Mouse (Mus musculus) skeletal muscle tissue, adult 2 months (tissue): ENCODE measurements around the gene Drd4.
"Not testable (repeated sequence)": the region's sequence is repeated elsewhere in the genome, so short reads cannot be mapped to it uniquely, and the experiment has no call there.

Source experiments
- DNase-seq: peaks from one replicate; pipeline ENCODE4 v3.0.0-alpha.2; 2012; ENCODE audit warnings: low read depth, low spot score

Drd4 gene

DNA sequence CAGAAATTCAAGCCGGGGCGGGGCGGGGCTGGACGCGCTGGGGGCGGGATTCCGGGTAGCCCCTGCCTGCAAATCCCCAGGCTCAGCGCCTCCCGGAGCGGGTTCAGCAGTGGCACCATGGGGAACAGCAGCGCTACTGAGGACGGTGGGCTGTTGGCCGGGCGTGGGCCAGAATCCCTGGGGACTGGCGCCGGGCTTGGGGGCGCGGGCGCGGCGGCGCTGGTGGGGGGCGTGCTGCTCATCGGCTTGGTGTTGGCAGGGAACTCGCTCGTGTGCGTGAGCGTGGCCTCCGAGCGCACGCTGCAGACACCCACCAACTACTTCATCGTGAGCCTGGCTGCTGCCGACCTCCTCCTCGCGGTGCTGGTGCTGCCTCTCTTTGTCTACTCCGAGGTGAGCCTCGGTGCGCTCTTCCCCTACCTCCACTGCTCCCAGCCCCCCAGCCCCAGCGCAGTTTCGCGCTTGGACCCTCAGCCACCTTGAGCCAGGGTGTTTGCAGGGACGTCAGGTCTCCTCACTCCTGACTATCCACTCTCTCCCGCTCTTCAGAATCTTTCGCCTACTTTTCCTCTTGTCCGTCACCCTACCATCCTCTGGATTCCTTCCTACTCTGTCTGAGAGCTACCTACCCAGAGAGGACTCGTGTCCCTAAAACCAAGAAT, at the start of gene Drd4:
TSS of gene Drd4 (plus strand) at position 86 of the 662 bp plus-strand sequence.
- DNase-seq = no peak

DNA sequence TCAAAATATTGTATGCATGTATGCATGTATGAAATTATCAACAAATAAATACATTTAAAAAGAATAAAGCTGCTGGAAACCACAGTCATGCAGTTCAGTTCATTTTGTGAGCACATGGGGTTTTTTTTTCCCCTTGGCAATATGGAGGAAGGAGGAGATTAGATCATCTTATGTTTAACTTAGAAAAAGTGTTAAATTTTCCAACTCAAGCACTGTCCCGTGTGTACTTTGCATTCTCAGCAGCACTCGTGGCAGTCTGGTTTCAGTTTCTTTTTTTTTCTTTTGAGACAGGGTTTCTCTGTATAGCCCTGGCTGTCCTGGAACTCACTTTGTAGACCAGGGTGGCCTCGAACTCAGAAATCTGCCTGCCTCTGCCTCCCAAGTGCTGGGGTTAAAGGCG, 41.3 kb upstream of the Drd4 start:
- not testable (repeated sequence) for DNase-seq

DNA sequence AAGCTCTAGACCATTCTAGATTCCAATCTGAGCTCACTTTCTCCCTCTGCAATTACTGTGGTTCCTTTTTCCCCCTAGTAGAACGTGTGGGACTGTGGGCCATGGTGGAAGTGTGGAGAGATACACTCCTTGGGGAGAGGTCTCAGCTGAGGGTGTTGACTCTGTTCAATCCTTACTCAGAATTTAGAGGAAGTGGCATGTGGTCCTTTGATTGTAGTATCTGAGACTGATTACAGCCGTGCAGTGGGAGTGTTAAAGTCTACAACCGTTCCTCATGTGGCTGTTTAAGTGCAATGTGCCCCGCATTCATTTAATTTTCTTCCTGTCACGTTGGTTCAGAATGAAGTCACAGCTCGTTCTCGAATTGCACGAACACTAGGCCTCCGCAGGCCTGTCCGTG, 35.6 kb upstream of the Drd4 start:
- no peak for DNase-seq

DNA sequence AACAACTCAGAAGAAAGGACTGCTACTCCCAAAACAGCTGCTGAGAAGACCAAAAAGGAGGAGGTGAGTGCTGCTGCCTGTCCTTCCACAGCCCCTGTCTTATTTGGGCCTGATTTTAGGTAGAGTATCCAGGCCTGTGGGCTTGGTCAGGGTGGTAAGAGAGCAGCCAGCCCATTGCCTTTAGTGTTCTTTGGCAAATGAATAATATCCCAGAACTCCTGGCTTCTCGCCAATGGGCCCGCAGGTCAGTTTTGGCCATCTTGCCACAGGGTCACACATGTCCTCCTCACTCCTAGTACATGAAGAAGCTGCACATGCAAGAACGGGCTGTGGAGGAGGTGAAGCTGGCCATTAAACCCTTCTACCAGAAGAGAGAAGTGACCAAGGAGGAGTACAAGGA, 30.3 kb upstream of the Drd4 start:
- no peak for DNase-seq

DNA sequence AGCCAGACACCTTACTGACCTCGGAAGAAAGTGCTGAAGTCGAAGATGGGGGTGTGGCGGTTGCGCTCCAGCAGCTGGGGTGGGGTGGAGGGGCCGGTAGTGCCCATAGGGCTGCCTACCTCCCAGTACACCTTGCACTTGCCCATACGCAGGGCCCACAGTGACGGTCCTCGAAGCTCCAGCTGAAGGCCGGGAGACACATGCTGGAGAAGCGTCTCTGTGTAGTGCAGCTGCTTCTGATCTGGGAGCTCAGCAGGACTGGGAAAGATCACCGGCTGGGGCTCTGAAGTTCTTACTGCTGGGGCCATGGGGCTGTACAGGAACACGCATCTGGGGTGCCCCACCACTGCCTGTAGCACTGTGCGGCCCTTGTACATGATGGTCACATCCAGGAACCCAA, 28.2 kb upstream of the Drd4 start:
- DNase-seq = no peak

DNA sequence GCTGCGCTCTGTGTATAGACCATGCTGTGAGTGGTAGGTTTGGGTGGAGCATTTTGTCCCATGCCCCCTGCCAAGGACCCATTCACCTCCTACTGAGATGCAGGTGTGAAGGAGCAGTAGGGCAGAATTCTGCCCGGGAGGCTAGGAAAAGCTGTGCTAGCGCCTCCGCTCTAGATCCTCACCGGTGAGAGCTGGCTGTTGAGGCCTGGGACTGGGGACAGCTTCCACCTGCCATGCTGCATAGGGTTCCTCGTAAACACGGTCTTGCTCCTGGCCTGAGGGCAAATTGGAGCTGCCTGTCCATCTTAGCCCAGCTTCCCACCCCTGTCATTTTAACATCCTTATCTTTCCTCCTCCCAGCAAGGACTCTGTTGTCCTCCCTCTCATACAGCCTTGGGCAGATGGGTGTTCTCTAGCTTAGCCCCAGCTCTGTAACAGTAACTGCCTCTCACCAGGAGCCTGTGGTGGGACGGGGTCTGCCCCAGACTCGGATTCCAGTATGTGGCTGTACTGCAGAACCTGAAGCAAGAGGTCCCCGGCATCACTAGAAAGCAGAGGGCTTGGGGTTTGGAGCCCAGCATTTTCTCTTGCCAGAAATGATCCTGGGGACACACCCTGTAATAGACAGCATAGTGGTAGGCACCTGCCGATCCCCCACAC, 27.6 kb upstream of the Drd4 start:
- DNase-seq = no peak

DNA sequence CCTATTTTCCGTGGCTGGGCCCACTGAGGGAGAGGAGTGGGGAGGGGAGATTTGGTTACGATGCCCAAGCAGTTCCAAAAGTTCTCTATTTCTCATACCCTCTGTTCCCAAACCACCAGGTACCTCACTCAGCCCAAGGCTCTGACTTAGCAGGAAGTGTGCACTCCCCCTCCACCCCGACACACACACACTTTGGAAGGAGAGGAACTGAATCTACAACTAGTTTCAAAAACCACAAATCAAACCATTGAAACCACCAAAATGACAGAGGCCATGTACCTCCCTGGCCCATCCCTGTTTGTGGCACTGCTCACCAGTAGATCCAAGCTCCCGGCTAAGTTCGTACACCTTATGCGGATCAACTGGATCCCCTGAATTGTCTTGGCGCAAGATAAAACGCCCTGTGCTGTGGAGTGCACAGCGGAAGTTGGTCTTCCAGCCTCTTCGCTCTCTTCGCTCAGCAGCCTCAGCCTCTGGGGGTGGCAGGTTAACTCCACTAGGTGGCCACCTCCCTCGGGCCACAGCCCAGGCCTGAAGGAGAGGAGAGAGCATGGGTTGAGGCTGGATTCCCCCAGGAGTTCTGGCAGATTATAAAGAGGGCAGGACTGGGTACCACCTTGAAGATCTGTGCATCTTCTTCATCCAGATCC, 26.9 kb upstream of the Drd4 start:
- no peak for DNase-seq

DNA sequence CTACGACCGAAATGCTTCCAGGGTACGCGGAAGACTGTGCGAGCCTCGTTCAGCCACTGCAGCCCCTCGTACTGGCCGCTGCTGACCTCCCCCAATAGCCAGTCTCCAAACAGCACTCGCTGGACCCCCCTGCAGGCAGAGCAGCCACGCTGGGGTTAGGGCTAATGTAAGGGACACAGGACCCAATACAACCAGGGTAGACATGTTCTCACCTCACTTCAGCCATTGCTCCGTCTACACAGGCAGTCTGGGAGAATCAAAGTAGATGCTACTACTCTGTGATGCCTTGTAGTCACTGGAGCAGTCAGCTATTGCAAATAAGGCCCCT, 26.4 kb upstream of the Drd4 start:
- no peak for DNase-seq

DNA sequence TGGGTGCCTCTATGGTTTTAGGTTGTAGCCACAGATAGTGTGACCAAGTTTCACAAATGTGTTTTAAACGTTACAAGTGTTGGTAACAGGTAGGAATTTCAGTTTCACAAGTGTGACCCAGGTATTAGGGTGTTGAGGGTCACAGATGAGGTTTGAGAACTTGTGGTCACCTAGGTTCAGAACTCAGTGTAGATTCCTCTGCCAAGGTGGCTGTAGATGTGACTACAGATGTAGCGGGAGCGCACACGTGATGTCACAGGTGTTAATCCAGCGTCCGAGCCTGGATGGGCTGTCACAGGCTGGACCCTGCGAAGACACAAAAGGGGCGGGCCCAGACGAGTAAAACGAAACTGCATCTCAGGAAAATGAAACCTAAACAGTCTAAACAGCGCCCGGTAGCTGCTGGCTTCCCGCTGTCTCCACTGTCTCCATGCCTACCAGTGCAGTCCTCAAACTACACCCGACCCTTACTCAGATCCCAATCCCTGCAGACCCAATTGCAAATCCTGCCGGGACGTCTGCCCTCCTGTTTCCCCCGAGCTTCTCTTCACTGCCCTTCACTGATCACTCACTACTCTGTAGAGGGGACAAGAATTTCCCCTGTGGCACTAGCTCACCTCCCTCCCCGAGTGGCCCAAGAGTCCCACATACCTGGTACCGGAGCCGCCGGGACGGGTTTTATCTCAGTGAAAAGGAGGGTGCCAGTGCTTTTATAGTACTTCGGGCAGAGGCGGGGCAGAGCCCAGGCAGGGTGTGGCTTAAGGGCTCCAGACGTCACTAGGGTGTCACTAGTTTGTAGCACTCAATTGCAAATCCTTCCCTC, 25.9 kb upstream of the Drd4 start, which contains the start of gene Irf7:
TSS of gene Irf7 (minus strand) at position 743 of the 823 bp plus-strand sequence.
- peak; percentile 64 for DNase-seq

DNA sequence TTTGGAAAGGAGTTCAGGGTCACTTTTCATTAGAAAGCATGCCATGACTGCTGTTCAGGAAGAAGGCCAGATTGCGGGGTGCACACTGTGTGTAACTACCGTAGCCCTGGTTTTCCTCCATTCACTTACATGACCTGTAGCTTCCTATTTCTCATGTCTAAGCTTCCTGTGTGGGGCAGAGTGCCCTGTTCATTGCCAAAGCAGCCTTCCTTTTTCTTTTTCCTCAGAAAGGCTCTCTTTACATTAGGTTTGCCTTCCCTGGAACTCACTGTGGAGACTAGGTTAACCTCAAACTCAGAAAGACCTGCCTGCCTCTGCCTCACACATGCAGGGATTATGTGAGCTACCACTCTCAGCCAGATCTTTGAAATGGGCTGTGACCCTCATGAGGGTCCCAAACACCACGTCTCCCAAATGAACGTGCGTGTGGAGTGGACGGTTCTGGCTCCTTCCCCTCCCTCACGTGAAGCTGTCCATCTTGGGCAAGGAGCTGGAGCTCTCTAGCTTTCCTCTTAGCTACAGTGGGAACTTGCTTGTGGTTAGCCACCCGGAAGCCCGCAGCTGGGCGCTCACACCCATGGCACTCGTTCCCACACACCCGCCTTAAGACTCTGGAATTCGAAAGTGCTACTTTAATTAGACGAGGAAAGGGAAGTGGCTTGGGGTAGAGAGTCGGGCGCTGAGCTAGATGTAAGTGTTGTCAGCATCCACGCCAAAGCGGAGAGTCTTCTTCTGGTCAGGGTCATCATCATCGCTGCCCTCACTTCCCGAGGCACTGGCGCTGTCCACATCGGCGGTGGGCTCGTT, 23.1 kb upstream of the Drd4 start:
- DNase-seq = peak; percentile 25

DNA sequence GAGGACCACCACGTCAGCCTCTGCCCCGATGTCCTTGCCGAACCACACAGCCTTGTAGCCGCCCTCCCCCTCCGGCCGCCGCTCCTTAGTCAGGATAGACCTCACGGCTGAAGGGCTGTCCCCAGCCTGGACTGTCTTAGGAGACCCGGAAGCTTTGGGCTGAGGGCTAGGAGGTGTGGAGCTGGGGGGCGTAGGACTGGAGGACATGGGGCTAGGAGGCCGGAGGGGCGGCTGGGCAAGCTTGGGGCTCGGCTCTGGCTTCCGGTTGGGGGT, 22.6 kb upstream of the Drd4 start:
- no peak for DNase-seq

DNA sequence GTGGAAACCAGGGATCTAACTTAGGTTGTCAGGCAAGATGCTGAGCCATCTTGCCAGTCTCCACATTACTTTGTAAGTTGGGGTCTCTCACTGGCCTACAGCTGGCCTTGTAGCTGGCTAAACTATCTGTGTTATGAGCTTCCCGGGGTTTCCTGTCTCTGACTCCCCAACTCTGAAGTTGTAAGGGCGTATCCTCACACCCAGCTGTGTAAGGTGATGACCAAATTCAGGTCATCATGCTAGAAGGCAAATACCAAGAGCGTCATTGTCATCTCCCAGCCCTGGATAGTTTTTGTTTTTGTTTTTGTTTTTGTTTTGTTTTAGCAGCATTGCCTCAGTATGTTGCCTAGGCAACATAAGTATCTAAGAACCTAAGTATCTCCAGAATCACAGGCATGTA, 21.2 kb upstream of the Drd4 start:
- no peak for DNase-seq

DNA sequence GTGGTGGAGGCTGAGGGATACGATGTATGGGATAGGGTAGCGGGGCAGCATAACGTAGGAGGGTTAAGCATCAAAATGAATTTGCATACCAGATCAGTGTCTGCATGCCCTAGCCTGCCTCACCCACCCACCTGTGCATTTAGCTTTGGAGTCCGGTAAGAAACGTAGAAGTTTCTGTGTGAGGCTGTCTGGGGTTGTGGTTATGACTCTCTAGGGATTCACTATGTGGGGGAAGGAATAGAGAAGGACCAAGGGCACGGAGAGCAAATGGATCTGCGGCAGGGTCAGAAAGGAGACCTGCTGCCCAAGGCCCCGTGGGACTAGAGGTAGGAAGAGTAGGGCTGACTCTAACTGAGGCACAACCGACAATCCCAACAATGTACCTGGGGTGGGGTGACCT, 16.4 kb upstream of the Drd4 start:
- no peak for DNase-seq

DNA sequence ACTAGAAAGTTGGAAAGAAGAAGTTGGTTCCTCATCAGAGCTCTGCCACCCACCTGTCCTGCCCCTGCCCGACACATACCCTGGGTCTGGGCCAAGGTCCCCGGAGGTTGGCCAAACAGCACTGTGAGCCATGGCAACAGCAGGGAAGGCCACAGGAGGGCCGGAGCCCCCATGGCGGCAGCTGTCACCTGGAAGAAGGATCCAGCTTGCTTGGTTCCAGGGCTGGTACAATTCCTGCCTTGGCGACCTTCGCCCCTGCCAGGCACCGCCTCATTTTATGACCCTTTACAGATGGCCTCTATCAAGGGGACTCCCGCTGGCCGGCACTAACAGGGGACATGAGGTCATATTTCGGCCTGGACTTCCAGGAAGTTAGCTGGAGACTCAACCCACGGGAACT, 15.3 kb upstream of the Drd4 start, which contains the start of gene Cdhr5:
TSS of gene Cdhr5 (minus strand) at position 241 of the 400 bp plus-strand sequence.
- DNase-seq = no peak

DNA sequence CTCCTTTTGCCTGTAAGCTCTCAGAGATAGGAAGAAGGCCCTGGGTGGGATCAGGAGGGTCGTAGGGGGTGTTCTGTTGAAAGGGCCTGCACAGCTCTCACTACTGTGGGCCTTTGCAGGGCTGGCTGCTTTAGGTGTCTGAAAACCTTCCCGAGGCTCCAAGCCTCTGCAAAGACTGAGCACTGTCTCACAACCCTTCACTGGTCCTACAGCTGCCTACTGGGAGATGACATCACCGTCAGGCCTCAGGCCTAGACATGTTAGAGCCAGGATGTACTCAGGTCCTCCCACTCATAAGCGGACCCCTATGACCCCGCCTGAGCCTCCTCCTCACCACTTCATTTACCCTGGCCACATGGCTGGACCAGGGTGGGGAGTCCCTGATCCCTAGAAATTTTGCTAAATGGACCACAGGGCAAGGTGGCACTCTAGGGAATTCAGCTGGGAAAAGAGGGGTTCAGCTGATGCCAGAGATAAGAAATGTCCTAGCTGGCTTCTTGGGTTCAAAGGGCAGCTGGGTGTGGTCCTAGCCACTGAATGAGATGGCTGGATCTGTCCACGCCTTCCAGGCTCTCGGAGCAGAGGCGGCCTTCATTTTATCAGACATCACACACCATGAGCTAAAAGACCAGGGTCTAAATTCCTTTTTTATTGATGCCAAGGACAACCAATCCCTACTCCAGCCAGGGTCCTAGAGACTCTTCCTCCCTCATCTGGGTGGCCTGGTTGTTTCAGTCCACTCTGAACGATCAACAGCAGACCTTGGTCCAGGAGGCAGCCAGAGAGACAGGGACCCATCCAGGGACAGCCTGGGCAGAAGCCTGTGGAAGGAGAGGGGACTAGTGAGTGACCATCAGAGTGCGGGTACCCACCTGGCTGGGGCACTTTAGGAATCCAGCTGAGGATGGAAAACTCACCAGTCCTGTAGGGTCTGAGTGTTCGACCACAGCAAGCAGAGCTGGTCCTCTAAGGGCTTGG, 13.8 kb upstream of the Drd4 start:
- DNase-seq = no peak

DNA sequence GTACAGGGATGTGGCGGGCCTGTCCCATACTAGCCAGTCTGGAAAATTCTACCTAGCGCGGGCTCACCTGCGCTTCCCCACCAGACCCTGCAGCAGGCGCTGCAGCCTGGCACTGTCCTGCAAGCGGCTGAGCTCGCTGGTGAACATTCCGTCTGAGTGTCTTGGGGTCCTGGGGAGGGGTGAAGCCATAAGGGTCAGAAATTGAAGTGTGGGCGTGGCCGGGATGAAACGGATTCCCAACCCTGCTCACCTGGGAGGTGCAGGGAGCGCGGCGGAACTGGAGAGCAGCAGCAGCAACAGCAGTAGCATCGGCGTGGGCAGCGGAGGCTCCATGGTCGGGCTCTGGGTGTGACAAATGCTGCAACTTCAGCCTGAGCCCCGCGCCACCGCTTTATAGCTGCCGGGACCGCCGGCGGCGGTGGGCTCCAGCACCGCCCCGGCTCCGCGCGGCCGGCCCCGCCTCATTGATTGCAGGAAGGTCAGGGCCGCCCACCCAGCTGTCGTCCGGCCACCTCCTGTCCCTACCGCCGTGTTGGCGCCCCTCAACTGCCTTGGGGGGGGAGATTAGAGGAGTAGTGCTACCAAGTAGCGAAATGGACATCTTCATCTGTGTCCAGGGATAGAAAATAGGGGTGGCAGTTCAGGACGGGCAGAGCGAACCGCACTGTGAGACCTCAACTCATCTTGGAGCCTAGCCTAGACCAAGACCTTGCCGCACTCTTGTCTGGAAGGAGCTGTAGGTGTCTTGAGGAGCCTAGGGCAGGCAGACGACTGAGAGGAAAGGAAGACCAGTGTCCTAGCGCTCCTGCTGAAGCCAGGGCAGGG, 12.8 kb upstream of the Drd4 start, which contains the start of gene Sct:
TSS of gene Sct (minus strand) at position 368 of the 825 bp plus-strand sequence.
- no peak for DNase-seq

DNA sequence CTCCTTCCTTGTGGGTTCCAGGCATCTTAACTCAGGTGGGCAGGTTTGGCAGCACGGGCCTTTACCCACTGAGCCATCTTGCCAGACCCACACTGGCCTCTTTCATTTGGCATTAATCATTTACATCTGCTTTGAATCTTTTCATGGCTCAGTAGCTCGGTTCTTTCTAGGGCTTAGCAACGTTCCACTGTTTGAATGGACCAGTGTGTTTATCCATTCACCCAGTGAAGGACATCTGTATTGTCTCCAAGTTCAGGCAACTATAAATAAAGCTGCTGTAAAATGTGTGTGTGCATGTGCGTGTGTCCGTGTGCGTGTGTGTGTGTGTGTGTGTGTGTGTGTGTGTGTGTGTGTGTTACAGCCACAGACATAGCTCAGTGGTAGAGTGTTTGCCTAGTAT, 10.4 kb upstream of the Drd4 start:
- no peak for DNase-seq

DNA sequence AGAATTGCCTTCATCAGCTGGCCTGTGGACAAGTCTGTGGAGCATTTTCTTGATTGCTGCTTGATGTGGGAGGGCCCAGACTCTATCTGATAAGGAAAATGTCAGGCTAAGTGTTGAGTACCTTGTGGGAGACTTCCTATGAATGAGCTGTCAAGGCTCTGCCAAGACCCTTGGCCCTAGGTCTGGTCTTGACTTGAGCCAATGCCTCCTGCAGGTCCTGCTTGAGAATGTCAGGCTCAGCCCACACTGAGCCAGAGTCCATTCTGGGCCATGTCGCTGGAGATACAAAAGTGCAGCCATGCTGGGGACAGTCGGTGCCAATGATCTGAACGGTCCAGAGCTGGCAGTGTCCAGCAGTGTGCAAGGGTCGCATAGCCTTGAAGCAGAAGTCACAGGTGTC, 9.1 kb upstream of the Drd4 start:
- no peak for DNase-seq

DNA sequence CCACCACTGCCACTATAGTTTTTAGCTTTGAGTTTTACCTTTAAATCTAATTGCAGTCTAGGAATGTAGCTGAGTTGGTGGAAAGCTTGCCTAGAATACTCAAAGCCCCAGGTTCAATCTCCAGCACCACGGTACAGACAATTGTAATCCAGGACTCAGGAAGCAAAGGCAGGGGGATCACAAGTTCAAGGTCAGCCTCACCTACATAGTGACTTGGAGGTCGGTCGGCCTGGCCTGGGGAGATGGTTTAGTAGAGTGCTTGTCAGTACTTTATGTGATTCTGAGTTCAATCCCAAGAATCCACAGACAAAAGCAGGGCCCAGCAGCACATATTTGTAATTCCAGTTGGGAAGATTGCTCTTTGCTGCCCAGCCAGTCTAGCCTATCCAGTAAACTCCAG, 3.8 kb upstream of the Drd4 start:
- no peak for DNase-seq
